Mouse (Mus musculus) ovary, postnatal 14 days (tissue): ENCODE results near the gene Tirap.
"Not testable (repeated sequence)": the region's sequence is repeated elsewhere in the genome, so short reads cannot be mapped to it uniquely, and the experiment has no call there.

Source experiments
- DNase-seq: peaks from one replicate; pipeline ENCODE4 v3.0.0; 2022; ENCODE audit warnings: low spot score

Tirap gene

GRCm38 (mm10) chr9:35188700-35189099, 11.4 kb downstream of the Tirap start:
- no peak for DNase-seq

DNA sequence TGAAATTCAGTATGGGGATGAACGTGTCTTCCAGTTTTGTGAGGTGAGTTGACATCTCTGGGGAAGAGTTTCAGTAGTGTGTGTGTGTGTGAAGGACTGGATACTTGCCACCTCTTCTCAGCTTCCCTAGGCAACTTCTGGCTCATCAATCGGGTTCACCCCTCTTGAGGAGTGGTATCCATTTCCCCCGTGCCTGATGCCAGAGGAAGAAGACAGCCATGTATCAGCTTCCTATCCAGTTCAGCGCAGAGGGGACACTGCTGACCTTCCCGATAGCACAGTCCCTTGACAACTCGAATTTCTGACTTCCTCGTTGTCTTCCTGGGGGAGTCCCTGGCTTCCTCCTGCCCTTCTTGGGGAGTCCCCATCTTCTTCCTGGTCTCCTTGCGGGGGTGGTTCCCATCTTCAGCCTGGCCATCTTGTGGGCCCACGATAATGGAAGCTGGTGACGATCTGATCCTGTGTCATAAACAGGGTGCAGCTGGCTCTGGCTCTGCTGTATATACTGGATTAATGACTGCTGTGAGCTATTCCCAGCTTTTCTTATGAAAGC, 12.7 kb downstream of the Tirap start:
- DNase-seq: no peak

DNA sequence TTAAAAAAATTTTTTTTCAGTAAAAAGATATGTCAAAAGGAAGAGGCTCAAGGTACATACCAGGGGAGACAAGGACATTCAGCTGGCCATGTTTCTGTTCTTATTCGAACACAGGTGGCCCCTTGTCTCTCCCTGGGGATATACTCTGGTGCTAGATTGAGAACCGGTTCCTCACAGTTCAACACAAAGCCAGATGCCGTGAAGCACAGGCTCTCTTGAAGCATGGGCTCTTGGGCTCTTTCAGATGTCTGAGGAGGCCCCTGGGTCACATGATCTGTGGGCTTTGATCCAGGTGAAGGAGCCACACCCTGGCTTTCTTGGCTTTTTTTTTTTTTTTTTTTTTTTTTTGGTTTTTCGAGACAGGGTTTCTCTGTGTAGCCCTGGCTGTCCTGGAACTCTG, 13.7 kb downstream of the Tirap start:
- DNase-seq: no peak

DNA sequence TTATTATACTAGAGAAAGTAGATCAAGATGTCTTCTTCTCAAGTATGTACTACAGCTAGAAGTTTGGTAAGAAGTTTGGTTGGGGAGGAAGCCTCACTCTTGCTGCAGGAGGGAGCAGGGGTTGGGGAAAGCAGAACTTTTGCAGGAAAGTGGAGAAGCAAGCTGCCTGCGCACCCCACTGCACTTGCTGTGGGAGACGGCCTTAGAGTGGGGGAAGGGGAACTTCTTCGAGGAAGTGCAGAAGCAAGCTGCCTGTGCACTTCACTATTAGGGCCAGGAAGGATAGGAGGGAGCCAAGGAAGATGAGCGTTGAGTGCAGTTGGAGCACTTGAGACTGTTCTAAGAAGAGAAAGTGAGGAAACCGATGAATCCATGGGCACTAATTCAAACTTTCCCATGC, 16.7 kb downstream of the Tirap start:
- DNase-seq: no peak

GRCm38 (mm10) chr9:35182832-35183231, 17.3 kb downstream of the Tirap start:
- DNase-seq: no peak

DNA sequence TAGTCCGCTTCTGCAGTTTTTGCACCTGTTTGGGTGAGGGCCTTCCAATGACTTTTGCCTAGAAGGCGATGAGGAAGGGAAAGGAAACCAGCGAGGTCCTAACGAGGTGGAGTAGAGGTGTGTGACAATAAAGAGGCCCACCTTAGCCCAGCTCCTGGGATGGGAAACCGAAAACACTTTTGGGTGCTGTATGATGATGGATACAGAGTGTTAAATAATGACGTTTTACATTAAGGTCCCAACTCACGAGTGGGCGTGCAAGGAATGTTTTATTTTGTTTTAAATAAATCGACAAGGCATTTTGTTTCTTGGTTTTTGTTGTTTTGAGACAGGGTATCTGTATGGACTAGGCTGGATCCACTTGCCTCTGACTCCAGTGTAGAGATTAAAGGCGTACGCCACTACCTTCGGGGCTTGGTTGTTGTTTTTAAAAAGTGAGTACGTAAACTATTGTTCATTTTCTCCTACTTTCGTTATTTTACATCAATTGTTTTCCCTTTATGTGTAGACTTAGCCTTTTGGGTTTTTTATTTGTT, 23.9 kb downstream of the Tirap start:
- no peak for DNase-seq

DNA sequence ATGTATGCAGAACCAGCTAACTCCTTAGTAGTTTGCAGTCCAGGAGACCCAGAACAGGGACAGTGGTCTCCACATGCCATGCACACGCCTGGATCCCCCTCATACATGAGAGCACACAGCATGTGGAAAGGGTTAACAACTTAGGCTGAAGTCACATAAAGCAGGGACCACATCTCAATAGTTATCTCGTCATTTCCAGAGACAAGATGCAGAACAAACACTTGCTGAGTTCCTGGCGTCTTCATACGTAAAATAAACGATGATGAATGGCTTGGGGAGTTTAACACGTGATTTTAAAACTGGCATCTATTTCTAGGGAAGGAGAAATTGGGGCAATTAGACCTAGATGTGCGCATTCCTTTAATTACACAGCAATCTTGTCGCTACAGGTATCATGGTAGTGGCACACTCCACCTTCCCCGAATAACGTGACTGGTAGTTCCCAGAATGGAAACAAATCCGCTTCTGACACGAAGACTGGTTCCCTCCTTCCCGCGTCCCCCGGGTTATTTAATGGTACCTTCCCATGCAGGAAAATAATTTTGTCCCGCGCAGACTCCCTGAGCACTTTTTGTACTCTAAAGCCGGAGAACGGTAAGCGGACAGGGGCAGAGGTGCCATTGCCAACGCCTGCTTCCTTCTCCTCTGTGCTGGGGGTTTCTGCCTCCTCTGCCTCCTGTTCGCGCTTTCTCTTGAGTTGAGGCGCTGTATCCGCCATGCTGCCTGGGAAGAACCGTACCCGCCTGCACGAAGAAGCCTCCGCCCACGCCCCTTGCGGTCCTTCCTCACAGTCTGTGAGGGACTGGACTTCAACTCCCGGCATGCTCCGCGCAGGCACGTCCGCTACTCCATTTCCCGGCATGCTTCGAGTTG, 24.6 kb downstream of the Tirap start, which contains the start of gene Dcps:
Dcps (minus strand) TSS at position 811 of the 873 bp plus-strand sequence.
- DNase-seq: peak; percentile 81

GRCm38 (mm10) chr9:35173331-35173730, 26.8 kb downstream of the Tirap start:
- DNase-seq: no peak

GRCm38 (mm10) chr9:35170071-35170470, 30.0 kb downstream of the Tirap start:
- DNase-seq: no peak

GRCm38 (mm10) chr9:35166798-35167635, 33.1 kb downstream of the Tirap start:
- no peak for DNase-seq

DNA sequence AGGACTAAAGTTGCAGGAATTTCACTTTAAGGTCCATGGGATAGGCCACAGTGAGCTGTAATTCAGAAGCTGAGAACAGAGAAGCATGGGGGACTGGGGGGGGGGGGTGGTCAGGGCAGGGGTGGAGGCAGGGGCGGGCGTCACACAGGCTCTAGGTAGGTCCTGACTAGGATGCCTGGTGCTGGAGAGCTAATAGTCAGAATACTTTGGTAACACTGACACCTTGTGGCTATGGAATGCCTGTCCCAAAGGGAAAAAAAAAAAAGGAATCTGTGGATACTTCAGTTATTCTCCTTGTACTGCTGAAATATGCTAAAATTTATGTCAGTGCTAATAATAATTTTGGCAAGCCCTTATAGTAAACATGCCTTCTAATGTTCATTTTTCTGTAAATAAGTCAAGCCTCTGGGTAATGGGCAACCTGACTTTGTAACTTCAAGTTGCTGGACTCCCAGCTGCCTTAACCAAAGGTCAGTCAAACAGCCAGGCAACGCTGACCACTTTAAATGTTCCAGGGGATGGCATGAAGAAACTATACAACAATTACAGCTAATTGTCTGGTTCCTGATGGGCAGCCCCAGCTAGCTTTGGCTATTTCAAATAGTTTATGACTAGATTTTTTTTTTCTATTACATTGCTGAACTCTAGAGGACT, 33.8 kb downstream of the Tirap start:
- DNase-seq: peak; percentile 26

GRCm38 (mm10) chr9:35164142-35164874, 35.8 kb downstream of the Tirap start:
- DNase-seq: no peak

DNA sequence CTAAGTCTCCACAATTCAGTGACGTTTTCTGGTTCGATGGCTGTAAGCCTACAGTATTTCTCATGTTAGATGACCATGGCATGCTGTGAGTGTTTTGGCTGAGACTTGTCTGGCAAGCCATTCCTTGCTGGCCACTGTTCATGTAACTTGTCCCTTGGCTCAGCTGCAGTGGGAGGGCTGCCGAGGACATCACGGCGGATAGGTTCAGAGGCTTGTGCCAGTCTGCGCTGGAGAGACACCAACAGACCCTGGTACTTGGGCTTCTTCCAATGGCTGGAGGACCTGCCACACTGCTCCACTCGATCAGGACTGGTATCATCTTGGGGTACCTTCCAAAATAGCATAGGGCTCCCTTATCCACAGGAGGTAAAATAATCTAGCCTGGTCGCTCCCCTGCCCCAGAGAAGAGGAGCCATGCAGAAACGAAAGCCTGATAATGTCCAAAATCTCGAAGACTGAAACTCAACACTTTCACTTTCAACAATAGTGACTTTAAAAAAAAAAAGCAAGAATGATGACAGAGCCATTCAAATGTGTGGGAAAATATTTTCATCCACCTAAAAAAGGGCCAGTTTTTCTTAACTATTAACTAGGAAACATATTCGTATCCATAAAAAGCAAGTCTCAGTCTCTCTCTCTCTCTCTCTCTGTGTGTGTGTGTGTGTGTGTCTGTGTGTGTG, 36.9 kb downstream of the Tirap start:
- peak; percentile 29 for DNase-seq

DNA sequence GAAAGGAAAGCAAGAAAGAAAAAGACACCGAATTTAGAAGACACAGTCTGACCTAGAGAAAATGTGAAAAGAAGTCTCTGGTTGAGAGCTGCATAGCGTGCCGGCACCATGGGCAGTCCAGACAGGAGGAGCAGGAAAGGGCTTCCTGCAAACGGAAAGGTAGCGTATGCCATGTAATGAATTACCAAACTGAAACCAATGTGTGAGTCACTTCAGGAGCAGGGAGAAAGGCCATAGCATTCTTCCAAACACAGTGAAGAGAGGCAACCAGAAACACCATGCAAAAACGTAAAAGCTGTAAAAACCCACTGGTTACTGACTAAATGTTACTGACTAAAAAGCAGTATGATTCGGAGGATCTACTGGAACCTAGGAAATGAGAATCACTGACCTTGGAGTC, 38.4 kb downstream of the Tirap start:
- DNase-seq: no peak

- no peak for DNase-seq
Observed at GRCm38 (mm10) chr9:35160662-35161061, 39.4 kb downstream of the Tirap start.

DNA sequence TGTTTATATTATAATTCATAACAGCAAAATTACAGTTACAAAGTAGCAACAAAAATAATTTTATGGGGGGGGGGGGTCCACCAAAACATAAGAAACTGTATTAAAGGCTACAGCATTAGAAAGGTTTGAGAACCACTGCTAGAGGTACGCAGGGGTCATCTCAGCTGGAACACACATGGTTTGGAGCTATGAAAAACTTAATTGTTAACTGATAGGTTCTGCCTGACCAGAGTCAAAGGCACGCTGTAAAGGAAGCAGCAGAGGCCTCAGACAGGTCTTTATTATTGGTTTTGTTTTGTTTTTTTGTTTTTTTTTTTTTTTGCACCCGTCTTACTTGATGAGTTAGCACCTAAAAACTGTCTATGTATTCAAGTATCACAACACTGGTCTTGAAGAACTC, 41.6 kb downstream of the Tirap start:
- no peak for DNase-seq

- DNase-seq: no peak
Observed at GRCm38 (mm10) chr9:35156862-35157261, 43.2 kb downstream of the Tirap start.

DNA sequence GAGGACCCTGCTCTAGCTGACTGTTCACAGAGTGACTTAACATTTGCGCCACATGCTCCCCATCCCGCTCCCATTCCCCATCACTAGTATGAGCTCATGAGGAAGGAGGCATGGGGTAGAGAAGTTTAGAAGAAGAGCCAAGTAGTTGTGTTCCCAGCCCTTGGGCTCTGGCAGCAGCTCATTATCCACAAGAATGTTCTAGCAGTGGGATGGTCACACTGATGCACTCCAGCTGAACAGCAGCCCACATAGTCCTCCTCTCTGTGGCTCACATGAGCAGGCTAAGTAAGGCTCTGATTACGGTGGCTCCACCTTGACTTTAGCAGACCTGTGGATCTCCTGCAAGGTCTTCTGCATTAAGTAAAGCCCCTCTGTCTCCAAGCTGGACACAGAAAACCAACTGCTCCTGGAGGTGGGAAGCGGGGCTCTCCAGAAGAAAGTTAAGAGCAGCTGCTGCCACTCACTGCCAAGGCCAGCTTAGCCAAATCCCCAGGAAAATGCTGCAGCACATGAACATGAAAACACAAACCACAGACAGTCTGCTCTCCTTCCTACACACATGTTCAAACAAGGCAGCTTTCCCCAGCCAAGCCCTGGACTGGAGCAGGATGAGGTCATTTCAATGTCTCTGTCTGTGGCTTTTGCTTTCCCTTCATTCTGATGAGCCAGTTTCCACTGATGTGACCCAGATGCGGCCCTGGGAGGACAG, 43.9 kb downstream of the Tirap start:
- DNase-seq: peak; percentile 24

GRCm38 (mm10) chr9:35152923-35153322, 47.2 kb downstream of the Tirap start:
- DNase-seq: no peak

GRCm38 (mm10) chr9:35148822-35149221, 51.3 kb downstream of the Tirap start:
- DNase-seq: not testable (repeated sequence)
